Mouse (Mus musculus): ENCODE measurements around the gene Cfl1.
"Not testable (repeated sequence)": the region's sequence is repeated elsewhere in the genome, so short reads cannot be mapped to it uniquely, and the experiment has no call there.

- TF ChIP-seq TAL1, GATA1 (IDR thresholded peaks at IDR 0.05; ENCODE audit: low read length): not testable (repeated sequence)
These were observed 3.1 kb downstream of the Cfl1 start for GRCm38 (mm10) chr19:5493301-5493721.
